Mouse (Mus musculus): ENCODE results near the gene Vmn2r46. TPM values are rescaled to one million over a fixed set of nuclear protein-coding genes. Genes with fewer than 3 reads are reported as not detected.
"Not testable (repeated sequence)": the region's sequence is repeated elsewhere in the genome, so short reads cannot be mapped to it uniquely, and the experiment has no call there.

Gene Vmn2r46
- 0.37 TPM in 1 of 2 replicates, not detected in the other for total RNA-seq (2015)
- not detected in 2 replicates for total RNA-seq (2017)

- not testable (repeated sequence) for ATAC-seq (replicated peaks; ENCODE audit: poor library complexity)
Measured at GRCm38 (mm10) chr7:9770471-9770870, at the start of gene Vmn2r46. TSS of gene Vmn2r46 (minus strand) at chr7:9770571.

Other genes starting within 250 kb of the Vmn2r46 start
- gene Vmn2r47, start 70.8 kb upstream of the Vmn2r46 start, total RNA-seq (2015) = not detected in 2 replicates
- not detected in 2 replicates for gene Vmn2r47, start 70.8 kb upstream of the Vmn2r46 start, total RNA-seq (2017)
- gene Vmn2r48, start 183.0 kb upstream of the Vmn2r46 start, total RNA-seq (2015) = not detected in 2 replicates
- not detected in 2 replicates for gene Vmn2r48, start 183.0 kb upstream of the Vmn2r46 start, total RNA-seq (2017)
- gene Vmn2r49, start 221.7 kb upstream of the Vmn2r46 start, total RNA-seq (2015) = not detected in 2 replicates
- gene Vmn2r49, start 221.7 kb upstream of the Vmn2r46 start, total RNA-seq (2017) = not detected in 2 replicates

All from megakaryocyte progenitor cell, adult 5-6 weeks (primary cell).